Mouse (Mus musculus) B cell, adult 2 months (primary cell): ENCODE results near the gene Rbbp6.

Experiments used
- DNase-seq, 2 experiments: peaks; one replicate each; pipeline ENCODE4 v3.0.0; 2022

Rbbp6 gene

DNA sequence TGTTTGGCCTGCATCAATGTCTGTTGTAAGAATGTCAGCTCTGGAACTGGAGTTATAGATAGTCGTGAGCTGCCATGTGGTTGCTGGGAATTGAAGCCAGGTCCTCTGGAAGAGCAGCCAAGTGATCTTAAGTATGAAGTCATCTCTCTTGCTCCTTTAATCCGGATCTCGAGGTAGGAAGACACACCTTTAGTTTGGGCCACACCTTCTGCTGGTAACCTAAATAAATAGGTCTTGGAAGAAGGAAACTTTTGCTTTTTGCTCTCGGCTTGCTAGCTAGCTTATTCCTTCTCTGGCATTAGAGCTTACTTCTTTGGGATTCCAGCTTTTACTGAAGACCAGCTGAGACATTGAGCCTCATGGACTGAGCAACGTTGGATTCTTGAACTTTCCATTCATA is at the start of gene Rbbp6:
Gene Rbbp6, plus strand, starts transcription at position 301 of the 400 bp plus-strand sequence.
- no peak for DNase-seq

DNA sequence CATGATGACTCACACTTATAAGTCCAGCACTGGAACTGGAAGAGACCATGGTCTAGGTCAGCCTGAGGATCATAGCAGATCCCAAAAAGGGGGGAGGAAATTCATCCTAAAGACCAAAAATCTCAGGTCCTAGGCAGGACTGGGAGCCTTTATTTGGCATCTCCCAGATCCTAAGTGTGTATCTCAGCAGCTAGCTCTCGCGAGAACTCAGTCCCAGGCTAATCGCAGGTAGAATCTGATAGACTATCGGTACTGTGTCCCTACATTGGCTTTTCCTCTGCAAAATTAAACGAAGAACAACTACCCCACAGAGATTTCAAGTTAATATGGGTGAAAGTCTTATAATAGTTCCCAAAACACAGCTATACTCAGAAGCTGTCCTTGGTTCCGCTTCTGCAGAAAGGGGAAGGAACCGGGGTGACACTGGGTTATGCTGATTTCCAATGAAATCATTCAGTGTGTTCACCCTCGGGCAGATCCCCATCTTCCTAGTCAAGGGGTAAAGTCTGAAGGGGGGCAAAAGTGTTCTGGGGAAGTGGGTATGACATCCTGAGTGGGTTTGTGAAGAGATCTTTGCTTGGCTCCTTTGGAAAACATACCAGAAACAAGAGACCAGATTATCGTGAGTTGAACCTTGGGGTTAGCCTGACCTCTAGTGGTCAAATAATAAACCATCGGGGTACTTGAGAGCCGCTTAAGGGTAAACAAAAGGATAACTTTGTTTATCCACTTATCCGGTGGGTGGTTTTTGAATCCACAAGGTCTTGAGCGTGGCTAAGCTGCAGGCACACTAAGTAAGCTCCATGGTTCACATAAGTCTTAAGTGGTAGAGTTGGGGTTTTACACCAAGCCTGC is 45.5 kb upstream of the Rbbp6 start:
- DNase-seq, result peak; percentile 61 to 67

DNA sequence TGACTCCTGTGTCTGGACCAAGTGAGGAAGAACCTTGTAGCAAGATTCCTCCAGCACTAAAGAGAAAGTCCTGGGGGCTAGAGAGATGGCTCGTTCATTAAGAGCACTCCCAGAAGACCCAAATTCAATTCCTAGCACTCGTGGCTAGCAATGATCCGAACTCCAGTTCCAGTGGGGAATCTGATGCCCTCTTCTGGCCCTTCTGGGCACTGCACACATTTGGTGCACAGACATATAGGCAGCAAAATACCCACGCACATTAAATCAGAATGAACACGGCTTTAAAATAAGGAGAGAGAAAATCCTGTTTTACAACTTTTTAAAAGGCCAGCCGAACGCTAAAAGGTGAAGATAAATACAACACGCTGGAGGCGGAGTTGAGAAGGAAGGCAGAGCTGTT is 43.9 kb upstream of the Rbbp6 start:
- DNase-seq, result peak; percentile 30 to 36

DNA sequence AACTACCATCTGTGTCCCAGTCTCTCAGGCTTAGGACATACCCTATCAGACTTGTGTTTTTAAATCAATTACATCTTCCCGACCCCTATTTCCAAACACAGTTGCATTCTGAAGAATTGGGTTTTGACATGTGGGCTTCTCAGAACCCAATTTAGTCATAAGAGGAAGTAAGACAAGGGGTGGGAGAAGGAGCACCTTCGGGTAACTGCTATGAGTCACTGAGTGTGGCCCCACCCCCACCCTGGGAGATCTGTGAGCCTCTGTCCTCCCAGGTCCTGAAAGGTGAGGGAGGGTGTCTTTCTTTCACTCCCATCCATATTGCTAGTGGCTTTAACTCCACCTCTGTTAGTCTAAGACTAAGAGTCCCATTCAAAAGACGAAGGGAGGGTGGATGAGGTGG is 41.2 kb upstream of the Rbbp6 start:
- DNase-seq, result peak; percentile 18 to 30

DNA sequence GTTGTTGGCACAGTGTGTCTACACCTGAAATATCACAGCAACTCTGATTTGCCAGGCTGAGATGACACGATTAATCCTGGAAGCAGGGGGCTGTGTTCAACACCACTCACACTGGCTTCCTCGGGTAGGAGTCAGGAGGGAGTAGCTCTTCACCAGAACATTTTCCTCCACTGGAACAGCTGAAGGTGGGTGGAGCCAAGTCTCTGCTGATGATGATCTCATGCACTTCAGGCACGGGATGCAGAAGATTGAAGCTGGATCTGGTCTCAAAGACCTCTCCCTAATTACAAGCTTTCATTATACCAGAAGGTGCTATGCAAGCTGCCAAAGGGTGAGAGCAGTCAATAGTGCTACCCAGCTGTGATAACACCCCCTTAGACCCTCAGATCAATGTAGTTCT is 35.0 kb upstream of the Rbbp6 start:
- no peak for DNase-seq

DNA sequence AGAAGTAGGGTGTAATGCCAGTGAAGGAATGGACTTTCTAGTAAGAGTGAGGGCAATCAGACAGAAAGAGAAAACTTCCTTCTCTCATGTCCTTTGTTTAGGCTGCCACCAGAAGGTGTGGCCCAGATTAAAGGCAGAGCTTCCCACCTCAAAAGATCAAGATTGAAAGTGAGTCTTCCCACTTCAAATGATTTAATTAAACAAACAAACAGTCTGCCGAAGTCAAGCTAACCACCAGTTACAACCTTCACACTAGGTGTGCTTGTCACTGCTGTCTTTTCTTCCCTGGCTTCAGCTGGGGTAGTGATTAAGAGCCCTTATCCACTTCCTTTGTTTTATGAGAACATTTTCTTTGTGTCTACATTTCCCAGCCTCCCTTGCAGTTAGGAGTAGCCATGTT is 33.3 kb upstream of the Rbbp6 start:
- no peak for DNase-seq

DNA sequence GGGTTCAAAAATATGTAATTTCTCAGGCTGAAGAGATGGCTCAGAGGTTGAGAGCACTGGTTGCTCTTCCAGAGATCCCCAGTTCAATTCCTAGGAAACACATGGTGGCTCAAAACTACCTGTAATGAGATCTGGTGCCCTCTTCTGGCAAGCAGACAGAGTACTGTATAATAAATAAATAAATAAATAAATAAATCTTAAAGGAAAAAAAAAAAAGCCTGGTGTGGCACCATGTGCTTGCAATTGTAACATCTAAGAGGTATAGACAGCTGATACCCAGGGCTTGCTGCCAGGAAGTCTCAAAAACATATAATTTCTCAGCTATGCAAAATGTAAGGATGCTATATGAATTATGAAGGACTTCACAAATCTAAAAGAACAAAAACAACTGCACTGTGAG is 28.9 kb upstream of the Rbbp6 start:
- DNase-seq, result no peak

DNA sequence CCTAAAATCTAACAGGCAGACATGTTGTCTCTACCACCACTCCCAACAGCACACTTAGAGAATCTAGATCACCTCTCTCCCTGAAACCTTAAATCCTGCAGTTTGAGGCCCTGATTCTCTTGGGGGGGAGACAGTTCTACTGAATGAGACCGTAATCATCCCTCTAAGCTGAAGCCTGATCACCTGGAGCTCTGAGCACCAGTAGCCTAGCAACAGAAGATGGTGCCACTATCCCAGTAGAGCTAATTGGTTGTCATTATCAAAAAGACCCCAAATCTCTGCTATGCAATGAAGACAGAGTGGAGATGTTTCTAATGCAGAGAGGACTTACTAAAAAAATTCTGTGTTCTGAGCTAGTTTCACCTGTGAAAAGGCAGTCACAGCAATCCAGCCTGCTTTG is 27.3 kb upstream of the Rbbp6 start:
- DNase-seq, result no peak

DNA sequence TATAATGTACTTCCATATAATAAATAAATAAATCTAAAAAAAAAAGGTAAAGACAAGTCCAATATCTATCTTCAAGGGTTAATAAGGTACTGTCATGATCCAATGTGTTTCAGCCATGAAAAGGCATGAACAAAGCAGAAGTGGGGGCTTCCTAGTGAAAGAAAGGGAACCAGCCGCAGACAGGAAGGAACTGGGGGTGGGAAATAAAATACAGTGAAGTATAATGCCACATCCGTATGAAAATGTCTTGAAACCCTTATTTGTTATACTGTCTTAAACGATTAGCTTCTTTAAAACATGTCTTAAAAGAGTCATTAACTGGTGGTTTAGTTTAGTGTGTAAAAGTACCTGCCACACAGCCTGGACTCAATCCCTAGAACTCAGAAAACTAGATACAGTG is 26.3 kb upstream of the Rbbp6 start:
- peak; percentile 20 to 27 for DNase-seq

DNA sequence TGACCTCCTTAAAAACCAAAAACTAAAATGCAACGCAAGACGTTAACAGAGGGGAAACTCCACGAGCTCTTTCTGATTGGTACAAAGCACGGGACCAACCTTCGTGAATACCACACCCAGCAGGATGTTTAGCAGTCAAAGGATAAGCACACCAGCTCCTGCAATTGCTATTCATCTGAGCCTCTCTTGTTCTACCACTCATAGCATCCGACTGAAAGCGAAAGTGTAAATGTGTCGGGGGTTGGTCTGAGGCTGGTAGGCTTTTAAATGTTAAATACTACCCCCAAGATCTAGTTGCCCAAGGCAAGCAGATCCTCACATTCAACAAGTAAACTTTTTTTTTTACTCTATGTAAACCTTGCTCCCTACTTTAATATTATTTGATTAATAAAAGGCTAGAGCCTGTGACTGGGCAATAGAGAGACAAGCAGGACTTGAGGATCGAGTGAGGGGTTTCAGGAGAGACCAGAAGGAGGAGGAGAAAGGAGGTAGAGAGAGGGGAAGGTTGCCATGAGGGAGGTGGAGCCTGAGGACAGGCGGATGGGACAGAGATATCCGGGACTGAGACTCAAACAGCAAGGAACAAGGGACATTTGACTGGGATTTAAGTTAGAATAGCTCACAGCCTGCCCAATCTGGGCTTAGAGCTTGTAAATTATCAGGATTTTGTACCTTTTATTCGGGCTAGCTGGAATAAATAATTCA is 25.0 kb upstream of the Rbbp6 start:
- peak; percentile 32 to 37 for DNase-seq

DNA sequence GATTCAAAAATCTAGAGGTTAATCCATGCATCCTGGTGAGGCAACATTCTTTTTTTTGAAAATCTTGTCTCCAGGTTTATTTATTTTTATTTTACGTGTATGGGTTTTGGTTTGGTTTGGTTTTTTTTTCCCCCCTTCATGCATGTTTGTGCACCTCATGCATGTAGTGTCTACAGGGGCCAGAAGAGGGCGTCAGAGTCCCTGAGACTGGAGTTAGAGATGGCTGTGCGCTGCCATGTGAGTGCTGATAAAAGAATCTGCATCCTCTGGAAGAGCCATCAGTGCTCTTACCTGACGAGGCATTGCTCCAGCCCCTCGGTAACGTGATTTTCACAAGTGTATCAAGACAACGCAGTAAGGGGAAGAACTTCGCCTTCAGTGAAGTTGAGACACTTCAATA is 23.4 kb upstream of the Rbbp6 start:
- DNase-seq, result peak; percentile 21 to 47

DNA sequence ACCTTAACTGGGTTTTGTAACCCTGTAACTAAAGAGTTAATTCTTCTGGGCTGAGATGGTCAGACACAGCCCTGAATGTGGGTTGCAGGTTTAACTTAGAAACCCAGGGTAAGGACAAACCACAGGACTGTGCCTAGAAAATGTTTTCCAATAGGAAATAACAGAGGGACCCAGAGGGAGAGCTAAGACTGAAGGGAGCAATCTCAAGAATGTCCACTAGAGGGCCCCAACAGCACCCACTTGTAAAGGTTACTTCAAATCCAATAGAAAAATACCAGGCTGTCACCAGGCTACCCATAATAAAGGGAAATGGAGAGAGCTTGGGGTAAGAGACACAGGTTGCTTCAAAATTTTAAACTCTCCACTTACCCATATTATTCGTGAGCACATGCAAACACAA is 20.3 kb upstream of the Rbbp6 start:
- peak; percentile 76 to 80 for DNase-seq

DNA sequence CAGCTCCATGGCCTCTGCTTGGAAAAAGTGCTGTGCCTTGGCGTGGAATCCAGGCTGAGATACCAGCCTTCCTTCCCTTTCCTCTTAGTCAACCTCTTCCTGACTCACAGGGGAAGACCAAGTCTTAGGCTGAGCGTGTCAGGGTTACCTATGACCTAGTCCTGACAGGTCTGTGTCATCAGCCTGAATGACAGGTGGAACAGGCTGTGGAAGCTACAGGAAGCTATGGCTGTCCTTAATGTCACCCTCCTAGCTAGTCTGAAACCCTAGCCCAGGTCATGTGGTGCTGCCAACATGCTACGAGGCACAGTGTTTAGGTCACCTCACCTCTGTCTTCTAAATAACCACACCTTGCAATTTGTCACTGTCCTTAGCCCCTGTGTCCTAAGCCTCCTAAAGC is 16.2 kb upstream of the Rbbp6 start:
- no peak for DNase-seq

DNA sequence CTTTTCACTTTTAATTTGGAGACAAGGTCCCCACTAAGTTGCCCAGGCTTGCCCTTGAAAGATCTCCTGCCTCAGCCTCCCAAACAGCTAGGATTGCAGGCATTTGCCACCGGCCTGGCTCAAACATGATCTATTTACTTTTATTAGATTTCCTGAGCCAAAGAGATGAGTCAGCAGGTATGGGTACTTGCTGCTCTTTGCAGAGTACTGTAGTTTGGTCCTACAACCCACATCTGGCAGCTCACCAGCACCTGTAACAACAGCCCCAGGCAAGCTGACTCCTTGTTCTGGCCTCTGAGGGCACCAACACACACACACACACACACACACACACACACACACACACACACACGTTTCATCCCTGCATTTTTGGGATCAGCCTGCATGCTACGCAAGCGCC is 14.0 kb upstream of the Rbbp6 start:
- no peak for DNase-seq

DNA sequence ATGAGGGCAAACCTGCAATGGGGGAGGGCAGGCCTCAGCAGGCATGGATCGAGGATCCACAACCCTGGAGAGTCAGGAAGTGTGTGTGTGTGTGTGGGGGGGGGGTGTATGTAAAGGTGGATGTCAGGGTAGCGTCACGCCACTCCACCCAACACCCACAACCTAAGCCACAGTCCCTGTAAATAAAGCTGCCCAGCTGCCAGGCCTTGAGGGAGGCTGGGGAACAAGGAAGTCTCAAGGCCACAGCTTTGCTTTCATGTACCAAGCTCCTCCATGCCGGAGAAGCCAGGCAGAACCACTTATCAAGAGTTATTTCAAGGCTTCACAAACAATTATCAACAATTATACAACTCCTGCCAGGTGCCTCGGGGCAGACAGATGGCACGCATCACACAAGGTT is 13.4 kb upstream of the Rbbp6 start:
- no peak for DNase-seq

DNA sequence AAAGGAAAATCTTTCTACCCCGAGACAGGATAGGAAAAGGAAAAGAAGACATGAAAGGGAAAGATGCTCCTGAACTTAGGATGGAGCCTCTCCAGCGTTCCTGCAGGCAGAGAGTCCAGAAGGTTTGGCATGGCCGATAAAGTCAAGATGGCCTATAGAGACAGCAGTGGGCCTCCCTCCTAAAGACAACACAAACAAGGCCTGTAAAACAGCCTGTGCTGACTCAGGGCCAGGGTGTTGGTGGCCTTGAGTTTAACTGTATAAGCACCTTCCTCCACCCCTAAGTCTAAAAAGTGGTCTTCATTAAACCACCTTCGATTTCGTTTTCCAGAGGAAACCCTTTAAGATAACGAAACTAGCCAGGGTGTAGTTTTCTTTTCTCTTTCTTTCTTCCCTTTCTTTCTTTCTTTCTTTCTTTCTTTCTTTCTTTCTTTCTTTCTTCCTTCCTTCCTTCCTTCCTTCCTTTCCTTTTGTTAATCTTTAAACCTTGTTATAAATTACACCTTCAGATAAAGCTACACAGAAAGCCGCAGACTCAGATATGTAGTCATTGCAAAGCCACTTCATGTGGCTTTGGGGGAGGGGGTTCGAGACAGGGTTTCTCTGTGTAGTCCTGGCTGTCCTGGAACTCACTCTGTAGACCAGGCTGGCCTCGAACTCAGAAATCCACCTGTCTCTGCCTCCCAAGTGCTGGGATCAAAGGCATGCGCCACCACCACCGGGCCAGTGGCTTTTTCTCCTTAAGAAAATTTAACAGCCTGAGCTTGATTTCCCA is 10.8 kb upstream of the Rbbp6 start:
- DNase-seq, result no peak

DNA sequence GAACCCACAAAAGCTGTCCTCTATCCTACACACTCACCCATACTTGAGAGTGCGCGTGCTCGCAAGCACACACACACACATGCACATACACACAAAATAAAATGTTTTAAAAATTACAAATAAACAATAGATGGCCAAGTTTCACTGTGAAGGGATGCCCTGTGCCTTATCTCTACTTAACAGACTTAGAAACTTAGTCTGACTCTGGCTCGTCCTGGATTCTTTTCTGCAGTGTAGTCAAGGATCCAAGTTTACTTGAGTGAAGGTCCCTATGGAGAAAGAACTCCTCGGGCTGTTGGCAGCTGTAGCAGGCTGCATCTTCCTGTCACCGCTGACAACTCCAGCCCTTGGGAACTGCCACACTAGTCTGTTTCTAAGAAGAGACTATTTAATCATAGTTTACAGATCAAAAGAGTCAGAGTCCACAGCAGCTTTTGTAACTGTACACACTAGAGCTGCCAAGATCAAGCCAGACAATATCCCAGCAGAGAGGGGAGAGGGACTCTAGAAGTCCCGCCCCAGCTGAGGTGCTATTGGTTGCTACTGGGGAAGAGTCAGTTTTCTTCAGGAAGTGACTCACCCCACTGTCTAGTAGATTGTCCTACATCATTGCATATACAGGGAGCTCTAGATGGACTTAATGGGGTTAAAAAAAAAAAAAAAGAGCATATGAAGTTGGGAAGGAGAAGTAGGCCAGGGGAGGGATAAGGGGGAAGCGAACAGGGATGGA is 10.1 kb upstream of the Rbbp6 start:
- DNase-seq, result no peak

DNA sequence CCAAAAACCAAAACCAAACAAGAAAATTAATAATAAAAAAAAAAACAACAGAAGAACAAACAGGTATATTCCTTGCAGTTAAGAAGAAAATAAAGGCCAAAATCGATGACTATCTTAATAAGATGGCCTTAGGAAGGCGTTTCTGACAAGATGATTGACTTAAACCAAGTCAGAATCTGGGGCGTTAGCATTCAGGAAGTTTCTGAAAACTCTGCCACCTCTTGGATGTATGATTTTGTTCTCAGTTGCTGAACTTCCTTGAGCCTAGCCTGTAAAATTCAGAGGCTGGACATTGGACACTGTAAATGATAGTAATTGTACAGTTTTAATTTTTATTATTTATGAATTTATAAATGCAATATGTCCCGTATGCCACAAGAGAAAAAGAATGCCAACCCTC is 3.3 kb downstream of the Rbbp6 start:
- DNase-seq, result no peak

DNA sequence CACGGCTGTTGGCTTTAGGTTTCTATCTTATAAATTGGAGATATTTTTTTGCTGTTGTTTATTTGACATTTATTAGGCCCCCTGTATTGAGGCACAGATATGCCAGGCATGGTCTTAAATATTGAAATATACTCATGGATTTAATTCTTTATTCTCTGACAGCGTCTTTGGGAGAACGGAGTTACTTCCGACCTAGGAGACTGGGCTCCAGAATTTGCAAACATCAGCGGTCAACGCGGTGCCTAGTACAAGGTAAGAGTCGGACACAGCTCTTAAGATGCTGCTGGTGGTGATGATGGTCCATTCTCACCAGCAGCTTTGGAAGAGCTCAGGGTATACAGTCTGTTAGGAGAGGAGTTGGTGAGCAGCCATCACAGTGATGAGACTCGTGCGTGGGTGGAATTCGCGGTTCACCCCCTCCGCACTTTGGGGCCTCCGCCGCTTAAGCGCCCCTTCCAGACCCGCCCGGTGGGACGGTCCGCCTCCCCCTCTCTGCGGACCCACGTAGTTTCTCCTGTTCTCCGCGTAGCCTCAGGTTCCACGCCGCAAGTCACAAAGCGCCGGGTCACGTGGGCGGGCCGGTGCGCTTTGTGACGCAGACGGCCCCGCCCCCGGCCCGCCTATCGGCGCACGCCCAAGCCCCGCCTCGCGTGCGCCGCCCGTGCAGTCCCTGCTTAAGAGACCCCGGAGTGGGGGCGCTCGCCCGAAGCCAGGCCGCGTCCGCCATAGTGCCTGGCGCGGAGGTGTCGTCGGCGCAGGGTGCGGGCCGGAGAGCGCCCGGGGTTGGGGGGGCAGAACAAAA is 3.9 kb downstream of the Rbbp6 start:
- peak; percentile 98 for DNase-seq

DNA sequence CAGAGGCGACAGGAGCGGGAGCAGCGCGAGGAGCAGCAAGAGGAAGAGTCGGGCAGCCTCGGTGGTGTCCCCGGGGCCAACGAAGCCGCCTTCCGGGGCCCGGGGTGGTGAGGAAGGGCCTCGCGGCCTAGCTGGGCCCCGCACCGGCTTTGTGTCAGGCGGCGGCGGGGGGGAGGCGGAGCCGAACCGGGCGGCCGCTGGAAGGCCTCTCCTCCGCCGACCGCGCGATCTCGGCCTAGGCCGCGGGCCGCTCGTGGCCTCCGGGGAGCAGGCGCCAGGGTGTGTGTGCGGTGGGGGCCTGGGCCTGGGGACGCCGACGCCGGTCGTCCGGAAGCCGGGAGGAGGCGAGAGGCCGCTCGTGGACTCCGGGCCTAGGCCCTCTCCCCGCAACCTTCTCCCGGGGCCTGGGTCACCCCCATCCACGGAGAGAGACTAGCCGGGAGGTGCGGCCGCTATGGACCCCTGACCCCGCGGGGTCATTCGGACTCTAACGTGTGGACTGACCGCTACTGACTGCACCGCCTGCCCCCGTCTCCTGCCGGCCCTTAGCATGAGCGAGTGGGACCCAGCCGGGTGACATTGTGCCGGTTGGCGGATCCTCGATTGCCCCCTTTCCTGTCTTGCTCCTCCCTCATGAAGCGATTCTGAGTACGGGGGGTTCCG is 4.8 kb downstream of the Rbbp6 start:
- peak; percentile 68 to 76 for DNase-seq

DNA sequence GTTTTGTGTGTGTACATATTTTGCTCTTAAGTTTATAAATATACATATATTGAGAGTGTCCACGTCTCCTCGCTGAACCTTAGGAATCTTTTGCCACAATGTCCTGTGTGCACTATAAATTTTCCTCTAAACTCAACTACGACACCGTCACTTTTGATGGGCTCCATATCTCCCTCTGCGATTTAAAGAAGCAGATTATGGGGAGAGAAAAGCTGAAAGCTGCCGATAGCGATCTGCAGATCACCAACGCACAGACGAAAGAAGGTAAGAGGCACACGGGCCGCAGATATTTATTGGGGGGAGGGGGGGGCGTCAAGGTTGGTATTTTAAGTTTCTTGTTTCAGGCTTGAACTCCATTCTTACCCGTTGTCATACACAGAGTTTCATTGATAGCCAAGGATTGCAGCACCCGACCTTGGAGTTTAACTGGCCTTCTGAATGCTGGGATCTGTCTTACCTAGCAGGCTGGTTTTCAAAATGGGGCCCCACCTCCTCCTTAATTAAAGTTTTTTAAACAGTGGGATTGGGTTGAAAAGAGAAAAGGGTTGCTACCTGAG is 5.5 kb downstream of the Rbbp6 start:
- DNase-seq, result no peak
